Mouse (Mus musculus) c-Kit-negative CD71-positive TER-119-positive erythroid progenitor cells, embryonic 14.5 days (primary cell): Measurements from ENCODE around the gene Lgals4.

Source experiments
- DNase-seq: peaks from one replicate; pipeline ENCODE4 v3.0.0-alpha.2; 2013; ENCODE audit warnings: low read depth, low spot score

The Lgals4 gene

GRCm38 (mm10) chr7:28833723-28834347 lies at the start of gene Lgals4:
Gene Lgals4, plus strand, starts transcription at chr7:28833854.
- DNase-seq, result no peak

GRCm38 (mm10) chr7:28785161-28785560 lies 48.5 kb upstream of the Lgals4 start:
- DNase-seq, result no peak

GRCm38 (mm10) chr7:28787884-28788283 lies 45.8 kb upstream of the Lgals4 start:
- DNase-seq, result no peak

DNA sequence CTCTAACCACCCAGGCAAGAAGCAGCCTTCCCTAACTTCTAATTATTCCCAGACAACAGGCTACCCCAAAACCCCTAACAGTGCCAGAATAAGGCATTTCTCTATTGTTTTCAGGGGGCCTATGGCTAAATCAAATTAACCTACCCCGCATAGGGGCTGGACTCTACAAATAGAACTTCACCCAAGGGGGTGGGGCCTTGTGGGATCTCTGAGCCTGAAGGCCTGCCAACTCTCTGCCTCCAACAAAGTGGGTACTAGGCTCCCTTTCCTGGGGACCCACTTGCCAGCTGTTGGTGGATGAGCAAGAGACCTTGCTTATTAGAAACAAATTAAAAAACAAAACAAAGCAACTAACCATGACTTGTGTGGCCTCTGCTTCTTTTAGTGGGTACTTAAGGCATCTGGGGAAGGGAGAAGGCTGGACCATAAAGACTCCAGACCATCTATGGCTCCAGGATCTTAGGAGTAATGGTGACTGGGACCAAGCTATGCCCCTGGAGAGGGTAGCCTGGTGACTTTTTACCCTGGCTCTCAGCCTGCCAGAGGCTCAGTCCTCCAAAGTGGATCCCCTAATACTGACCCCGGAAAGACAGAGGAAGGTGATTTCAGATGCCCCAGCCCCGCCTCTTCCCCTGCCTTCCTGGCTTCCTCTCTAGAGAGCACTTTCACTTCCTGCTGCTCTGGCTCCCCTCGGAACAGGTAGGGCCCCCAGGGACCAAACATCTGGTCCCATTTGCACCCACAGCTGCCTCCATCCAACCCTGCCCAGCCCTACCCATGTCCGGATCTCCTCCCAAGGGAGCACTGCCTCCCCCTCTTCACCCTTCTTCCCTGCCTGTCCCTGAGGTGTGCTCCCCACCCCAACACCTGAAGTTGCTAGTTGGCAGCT lies 45.1 kb upstream of the Lgals4 start, which contains the start of gene Rinl:
Gene Rinl, plus strand, starts transcription at position 663 of the 889 bp plus-strand sequence.
- no peak for DNase-seq

- DNase-seq, result no peak
These were observed 44.4 kb upstream of the Lgals4 start for GRCm38 (mm10) chr7:28789235-28789634.

GRCm38 (mm10) chr7:28790066-28790806 lies 43.4 kb upstream of the Lgals4 start:
- DNase-seq, result no peak

GRCm38 (mm10) chr7:28791706-28792105 lies 41.9 kb upstream of the Lgals4 start:
- DNase-seq, result no peak

DNA sequence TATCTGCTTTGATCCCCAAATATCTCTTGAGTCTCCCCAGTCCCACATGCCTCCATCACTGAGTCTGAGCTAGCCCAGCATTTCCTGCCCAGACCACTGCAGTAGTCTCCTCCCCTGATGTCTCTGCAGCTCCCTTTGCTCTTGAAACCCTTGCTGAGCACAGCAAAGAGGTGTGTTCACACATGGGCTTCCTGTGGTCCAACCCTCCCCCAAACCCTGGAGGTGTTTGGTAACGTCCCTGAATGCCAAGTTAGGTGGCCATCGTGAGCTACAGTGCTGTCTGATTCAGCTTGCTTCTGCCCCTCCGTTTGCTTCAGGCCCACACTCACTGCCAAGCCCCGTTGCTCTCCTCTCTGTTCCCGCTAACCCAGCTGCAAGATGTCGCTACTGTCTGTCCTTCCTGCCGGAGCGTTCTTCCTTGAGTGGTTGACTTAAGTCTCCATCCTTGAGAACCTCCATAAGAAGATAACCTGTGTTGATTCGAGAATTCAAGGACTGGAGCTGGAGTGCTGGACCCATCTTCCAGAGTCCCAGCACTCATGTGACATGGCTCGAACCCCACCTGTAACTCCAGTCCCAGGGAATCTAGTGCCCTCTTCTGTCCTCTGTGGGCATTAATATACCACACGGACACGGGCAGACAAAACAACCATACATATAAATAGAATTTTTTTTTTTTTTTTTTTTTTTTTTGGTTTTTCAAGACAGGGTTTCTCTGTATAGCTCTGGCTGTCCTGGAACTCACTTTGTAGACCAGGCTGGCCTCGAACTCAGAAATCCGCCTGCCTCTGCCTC lies 41.1 kb upstream of the Lgals4 start:
- DNase-seq, result no peak

- DNase-seq, result no peak
These were observed 39.8 kb upstream of the Lgals4 start for GRCm38 (mm10) chr7:28793834-28794233.

- DNase-seq, result no peak
These were observed 39.2 kb upstream of the Lgals4 start for GRCm38 (mm10) chr7:28794496-28794895.

- no peak for DNase-seq
These were observed 37.8 kb upstream of the Lgals4 start for GRCm38 (mm10) chr7:28795832-28796231.

GRCm38 (mm10) chr7:28796562-28796975 lies 37.1 kb upstream of the Lgals4 start:
- DNase-seq, result peak; percentile 57

GRCm38 (mm10) chr7:28799994-28800393 lies 33.7 kb upstream of the Lgals4 start:
- DNase-seq, result no peak

DNA sequence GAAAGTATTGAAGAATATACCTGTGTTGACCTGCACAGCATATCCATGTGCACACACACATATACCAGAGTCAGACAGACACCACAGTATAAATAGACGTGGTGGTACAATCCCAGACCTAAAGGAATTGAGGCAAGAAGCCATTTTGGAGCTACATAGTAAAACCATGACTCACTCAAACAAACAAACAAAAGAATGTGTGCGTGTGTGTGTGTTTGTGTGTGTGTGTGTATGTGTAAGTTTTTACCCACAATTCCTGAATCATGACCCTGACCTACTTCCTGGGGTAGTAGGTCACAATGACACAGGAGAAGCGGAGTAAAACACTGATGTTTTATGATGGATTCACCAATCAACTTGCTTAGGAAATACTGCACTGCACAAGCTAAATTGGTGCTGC lies 32.2 kb upstream of the Lgals4 start:
- no peak for DNase-seq

DNA sequence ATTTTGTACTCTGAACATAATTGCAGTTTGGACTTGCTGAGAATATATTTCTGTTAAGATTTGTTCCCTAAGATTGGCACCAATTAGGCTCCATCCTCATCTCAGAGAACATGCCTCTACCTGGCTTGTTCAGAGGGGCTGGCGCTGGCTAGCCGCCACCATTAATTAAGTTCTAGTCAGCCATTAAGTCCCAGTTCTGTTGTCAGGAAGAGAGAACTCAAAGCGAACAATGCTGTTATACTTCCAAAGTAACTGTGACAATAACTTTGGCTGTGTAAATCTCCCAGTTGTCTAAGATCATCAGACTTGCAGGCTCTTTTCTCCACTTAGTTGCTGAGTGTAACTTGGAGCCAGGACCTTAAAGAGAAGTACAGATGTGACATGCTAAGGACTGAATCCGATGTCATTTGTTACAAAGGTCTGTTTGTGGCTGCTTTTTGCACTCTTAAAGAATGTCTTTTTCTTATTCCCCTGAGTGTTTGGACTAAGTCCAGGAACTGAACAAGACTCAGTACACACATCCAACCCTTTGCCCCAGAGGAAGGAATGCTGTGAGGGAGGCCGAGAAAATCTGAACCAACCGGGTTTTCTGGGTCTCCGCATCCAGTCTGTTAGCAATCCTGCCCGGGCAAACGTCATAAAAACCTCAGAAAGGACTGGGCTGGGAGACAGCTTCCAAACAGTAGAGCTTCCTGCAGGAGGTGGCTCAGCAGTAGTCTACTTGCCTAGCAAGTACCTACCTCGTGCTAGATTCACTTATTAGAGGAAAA lies 31.6 kb upstream of the Lgals4 start:
- no peak for DNase-seq

DNA sequence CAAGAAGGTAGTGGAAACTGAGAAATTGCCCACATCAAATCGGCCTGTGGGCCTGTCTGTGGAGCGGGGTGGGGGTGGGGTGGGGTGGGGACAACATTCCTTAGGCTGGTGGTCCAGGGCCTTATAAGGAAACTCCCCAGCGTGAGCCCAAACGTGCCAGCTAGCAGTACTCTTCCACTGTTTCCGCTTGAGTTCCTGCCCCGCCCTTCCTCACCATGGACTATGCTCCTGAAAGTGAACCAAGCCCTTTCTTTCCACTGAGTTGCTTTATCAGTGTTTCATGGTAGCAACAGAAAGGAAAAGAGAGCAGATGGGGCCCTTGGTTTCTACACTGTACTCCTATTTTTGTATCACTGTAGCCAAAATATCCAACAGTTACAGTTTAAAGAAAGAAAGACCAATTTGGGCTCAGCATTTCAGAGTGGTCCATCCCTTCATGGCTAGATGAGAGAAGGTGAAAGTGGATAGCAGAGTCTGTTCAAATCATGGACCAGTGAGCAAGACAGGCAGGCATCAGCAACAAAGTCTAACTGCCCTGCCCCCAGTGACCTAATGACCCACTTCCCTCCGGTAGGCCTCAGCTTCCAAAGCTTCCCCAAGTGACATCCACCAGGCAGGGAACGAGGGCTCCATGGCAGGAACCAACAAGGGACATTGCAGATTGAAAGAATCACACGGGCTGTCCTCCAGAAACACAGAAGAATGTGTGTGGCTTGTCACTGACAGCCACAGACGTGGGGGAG lies 30.6 kb upstream of the Lgals4 start:
- DNase-seq, result no peak

GRCm38 (mm10) chr7:28803756-28804155 lies 29.9 kb upstream of the Lgals4 start:
- DNase-seq, result no peak

- no peak for DNase-seq
These were observed 26.8 kb upstream of the Lgals4 start for GRCm38 (mm10) chr7:28806869-28807268.

DNA sequence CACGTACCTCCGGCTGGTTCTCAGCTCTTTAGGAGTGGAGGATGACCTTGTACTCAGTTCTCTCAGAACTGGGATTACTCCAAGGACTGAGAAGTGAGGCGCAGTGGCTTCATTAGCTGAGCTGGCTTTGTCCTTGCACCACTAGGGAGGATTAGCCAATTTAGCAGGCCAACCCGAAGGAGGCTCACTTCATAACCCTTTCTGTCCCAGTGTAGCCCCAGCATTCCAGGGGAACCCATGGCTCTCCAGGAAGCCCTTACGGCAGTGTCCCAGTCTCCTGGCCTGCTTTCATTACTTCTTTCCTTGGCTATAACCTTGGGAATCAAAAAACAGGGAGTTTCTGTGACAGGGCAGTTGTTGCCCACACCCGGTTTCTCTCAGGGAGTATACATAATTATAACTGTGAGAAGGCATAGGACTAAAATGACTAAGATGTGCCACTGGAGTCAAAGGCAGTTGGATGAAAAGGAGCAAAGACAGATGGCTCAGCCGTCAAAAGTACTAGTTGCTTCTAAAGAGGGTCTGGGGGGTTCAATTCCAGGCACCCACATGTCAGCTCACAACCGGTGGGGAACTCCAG lies 25.9 kb upstream of the Lgals4 start:
- no peak for DNase-seq
